Mouse (Mus musculus): ENCODE measurements around the gene Gm3500.
"Not testable (repeated sequence)": the region's sequence is repeated elsewhere in the genome, so short reads cannot be mapped to it uniquely, and the experiment has no call there.

The Gm3500 gene

DNA sequence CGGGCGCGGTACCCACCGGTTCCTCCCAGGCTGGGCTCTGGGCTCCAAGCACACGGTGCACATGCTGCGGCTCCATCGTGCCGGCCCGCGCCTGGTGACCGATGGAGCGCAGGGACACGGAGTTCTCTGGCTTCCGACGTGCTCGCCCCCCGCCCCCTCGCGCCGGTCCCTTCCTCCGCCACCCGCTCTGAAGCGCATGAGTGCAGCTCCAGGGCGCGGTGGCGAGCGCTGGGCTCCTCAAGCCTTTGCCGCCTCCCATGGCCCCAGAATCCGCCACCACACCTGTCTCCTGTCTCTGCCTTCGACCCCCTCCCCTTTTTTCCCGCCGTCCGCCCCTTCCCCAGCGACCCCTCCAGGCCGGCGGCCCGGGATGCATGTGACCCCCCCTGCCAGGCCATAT lies at the start of gene Gm3500:
Gene Gm3500, minus strand, starts transcription at position 101 of the 400 bp plus-strand sequence.
- not testable (repeated sequence) for DNase-seq

DNA sequence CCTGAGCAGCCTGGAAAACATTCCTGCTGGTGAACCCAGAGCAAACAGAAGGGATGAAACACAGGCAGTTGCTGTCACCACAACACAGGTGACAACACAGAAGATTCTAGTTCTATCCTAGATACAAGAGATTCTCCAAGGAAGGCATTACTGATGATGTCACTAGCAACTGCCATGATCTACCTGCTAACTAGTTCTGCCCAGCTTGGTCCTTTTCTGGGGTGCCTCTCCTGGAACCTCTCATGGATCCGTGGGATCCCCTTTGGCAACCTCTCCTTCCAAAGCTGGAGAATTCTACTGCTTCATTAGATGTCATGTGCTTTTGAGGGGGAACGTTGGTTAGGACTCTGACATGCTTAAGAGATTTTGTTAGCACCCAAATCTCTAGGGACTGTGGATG lies 54.0 kb downstream of the Gm3500 start, which contains the start of gene Gm3542:
Gene Gm3542, minus strand, starts transcription at position 101 of the 400 bp plus-strand sequence.
- not testable (repeated sequence) for DNase-seq

Data from liver (tissue).